Mouse (Mus musculus): ENCODE results near the gene C4bp. TPM values are rescaled to one million over a fixed set of nuclear protein-coding genes. Genes with fewer than 3 reads are reported as not detected.

The C4bp gene
- not detected in 2 replicates for polyA plus RNA-seq (2014; fragmentation: Nextera tagmentation; extraction: Ambion mirVana)

GRCm38 (mm10) chr1:130661454-130661853, at the start of gene C4bp:
TSS of gene C4bp (minus strand) at chr1:130661632.
- WGBS: 83% methylated on average over 3 of the region's 3 CpGs

DNA sequence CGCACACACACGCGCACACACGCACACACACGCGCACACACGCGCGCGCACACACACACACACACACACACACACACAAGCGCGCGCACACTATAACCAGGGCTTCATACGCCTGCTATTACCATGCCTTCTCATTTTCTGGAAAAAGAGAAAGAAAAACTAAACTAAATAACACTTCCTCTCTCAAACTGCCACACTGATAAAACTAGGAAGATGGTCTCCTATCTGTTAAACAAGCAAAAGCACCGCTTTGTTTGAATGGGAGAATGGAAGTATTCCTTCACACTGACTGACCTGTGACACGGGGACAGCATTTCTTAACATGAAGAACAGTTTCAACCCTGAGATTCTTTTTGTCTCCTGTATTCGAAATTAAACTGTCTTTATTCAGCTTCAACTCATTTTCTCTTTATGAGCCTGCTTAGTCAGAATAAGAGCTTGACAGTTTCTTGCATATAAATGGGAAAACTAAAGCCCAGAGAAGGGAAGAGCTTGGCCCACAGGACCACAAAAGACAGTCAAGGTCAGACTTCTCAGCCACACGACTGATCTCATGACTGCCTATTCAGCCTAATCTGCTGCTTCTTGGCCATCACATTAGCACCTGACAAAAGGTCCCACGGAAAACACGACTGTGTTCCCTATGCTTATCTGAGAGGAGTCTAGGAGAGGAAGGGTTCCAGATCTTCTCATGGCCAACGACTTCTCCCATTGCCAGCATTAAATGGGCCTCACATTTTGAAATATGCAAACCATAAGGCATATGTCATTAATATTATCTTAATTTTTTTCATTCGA, 49.0 kb upstream of the C4bp start:
- Histone ChIP-seq H3K27me3 (ENCODE audit: control insufficient read depth, insufficient read depth, low read length) (no peaks in the 10 kb centered on the region), H3K4me1 (ENCODE audit: control insufficient read depth in 2 of 2, insufficient read depth in 2 of 2, low read length in 2 of 2) (peaks cover 0 to 5% of the 10 kb centered on the region in 2 experiments; a peak in 2 of 4 replicates), H3K4me3 (ENCODE audit: control insufficient read depth in 1 of 2, insufficient read depth in 1 of 2, low read depth in 1 of 2, low read length in 2 of 2) (no peak overlapping the region), H3K4me2 (ENCODE audit: low read length) (no peak overlapping the region), H3K36me3 (ENCODE audit: control insufficient read depth, insufficient read depth, low read length) (peaks cover 49% of the 10 kb centered on the region), H3K9ac (ENCODE audit: low read length) (no peak overlapping the region), H3K9me3 (ENCODE audit: control insufficient read depth, low read length) (no peaks in the 10 kb centered on the region), H3K27ac (replicated peaks in 1 of 2; ENCODE audit: control insufficient read depth in 1 of 2, insufficient read depth in 1 of 2, low read depth in 2 of 2, low read length in 2 of 2) (no peak overlapping the region)
- whole genome bisulfite sequencing: 78% methylated on average over 22 of the region's 22 CpGs
- ATAC-seq (ENCODE audit: insufficient number of reproducible peaks, insufficient read depth, low FRiP score, low read depth): no peak

More at GRCm38 (mm10) chr1:130661454-130661853, at the start of gene C4bp:
- Histone ChIP-seq H3K4me1 (ENCODE audit: control insufficient read depth in 2 of 2, insufficient read depth in 2 of 2, low read length in 2 of 2) (no peaks in the 10 kb centered on the region), H3K36me3 (ENCODE audit: control insufficient read depth, insufficient read depth, low read length) (no peaks in the 10 kb centered on the region), H3K9ac (ENCODE audit: low read length) (no peak within 1 kb of the TSS), H3K27ac (replicated peaks in 1 of 2; ENCODE audit: control insufficient read depth in 1 of 2, insufficient read depth in 1 of 2, low read depth in 2 of 2, low read length in 2 of 2) (no peak within 1 kb of the TSS), H3K4me2 (ENCODE audit: low read length) (no peak within 1 kb of the TSS), H3K4me3 (ENCODE audit: control insufficient read depth in 1 of 2, insufficient read depth in 1 of 2, low read depth in 1 of 2, low read length in 2 of 2) (no peak within 1 kb of the TSS), H3K27me3 (ENCODE audit: control insufficient read depth, insufficient read depth, low read length) (no peaks in the 10 kb centered on the region), H3K9me3 (ENCODE audit: control insufficient read depth, low read length) (no peaks in the 10 kb centered on the region)
- no peak for ATAC-seq (ENCODE audit: insufficient number of reproducible peaks, insufficient read depth, low FRiP score, low read depth)

GRCm38 (mm10) chr1:130703613-130704012, 42.2 kb upstream of the C4bp start:
- no peak overlapping the region for H3K4me3 ChIP-seq (ENCODE audit: control insufficient read depth in 1 of 2, insufficient read depth in 1 of 2, low read depth in 1 of 2, low read length in 2 of 2)
- no peaks in the 10 kb centered on the region for H3K4me1 ChIP-seq (ENCODE audit: control insufficient read depth in 2 of 2, insufficient read depth in 2 of 2, low read length in 2 of 2)
- no peak for ATAC-seq (ENCODE audit: insufficient number of reproducible peaks, insufficient read depth, low FRiP score, low read depth)
- peaks cover 78% of the 10 kb centered on the region for H3K36me3 ChIP-seq (ENCODE audit: control insufficient read depth, insufficient read depth, low read length)
- H3K9ac ChIP-seq (ENCODE audit: low read length): no peak overlapping the region
- H3K27me3 ChIP-seq (ENCODE audit: control insufficient read depth, insufficient read depth, low read length): no peaks in the 10 kb centered on the region
- H3K27ac ChIP-seq (replicated peaks in 1 of 2; ENCODE audit: control insufficient read depth in 1 of 2, insufficient read depth in 1 of 2, low read depth in 2 of 2, low read length in 2 of 2): no peak overlapping the region
- no peak overlapping the region for H3K4me2 ChIP-seq (ENCODE audit: low read length)
- 85% methylated on average over 2 of the region's 2 CpGs for WGBS
- H3K9me3 ChIP-seq (ENCODE audit: control insufficient read depth, low read length): no peaks in the 10 kb centered on the region

DNA sequence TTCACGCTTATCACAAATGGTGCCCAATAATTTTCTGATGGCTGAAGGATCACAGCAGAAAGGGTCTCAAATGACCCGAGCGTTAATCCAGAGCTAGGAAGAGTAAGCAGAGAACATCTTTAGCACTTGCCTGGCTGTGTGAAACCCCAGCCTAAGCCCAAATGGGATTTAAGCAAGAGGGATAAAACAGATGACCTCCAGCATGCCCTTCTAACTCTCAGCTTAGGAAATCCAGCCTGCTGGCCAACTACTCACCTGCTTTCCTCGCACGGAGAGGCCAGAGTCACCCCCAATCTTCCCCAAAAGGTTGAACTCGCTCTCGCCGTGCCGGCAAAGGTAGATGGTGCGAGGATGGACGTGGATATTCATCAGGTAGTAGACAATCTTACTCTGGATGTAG, 40.5 kb upstream of the C4bp start:
- Histone ChIP-seq H3K9ac (ENCODE audit: low read length) (no peak overlapping the region), H3K36me3 (ENCODE audit: control insufficient read depth, insufficient read depth, low read length) (peaks cover 77% of the 10 kb centered on the region), H3K4me3 (ENCODE audit: control insufficient read depth in 1 of 2, insufficient read depth in 1 of 2, low read depth in 1 of 2, low read length in 2 of 2) (no peak overlapping the region), H3K4me2 (ENCODE audit: low read length) (no peak overlapping the region), H3K4me1 (ENCODE audit: control insufficient read depth in 2 of 2, insufficient read depth in 2 of 2, low read length in 2 of 2) (no peaks in the 10 kb centered on the region), H3K27me3 (ENCODE audit: control insufficient read depth, insufficient read depth, low read length) (no peaks in the 10 kb centered on the region), H3K9me3 (ENCODE audit: control insufficient read depth, low read length) (no peaks in the 10 kb centered on the region), H3K27ac (replicated peaks in 1 of 2; ENCODE audit: control insufficient read depth in 1 of 2, insufficient read depth in 1 of 2, low read depth in 2 of 2, low read length in 2 of 2) (no peak overlapping the region)
- WGBS: 89% methylated on average over 11 of the region's 11 CpGs
- no peak for ATAC-seq (ENCODE audit: insufficient number of reproducible peaks, insufficient read depth, low FRiP score, low read depth)

DNA sequence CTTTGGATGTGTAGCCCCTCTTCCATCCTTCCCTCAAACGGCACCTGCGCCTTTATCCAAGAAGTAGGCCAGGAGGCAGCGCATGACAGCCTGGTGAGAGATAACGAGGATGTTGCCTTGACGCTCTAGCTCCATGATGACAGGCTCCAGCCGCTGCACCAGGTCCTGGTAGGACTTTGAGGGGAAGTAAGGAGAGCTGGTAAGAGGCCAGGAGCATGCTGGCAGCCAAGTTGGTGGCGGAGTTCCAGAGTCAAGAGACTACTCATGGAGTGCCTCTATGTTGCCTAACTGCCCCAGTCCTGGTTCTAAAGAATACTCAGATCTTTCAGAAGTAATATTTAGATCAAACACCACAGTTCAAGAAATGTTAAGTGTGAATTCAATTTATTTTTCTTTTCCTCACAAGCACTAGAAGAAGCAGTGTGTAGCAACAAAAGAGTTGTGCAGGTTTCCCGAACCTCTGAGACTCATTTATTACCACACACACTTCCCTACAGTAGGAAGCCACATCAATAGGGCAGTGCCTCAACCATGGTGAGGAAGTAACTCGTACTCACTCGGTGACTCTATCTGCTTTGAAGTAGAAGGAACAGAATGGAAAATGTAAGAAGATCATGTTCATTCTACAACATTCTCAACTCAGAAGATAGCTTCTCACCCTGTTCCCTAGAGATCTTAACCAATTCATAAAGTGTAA, 38.7 kb upstream of the C4bp start:
- Histone ChIP-seq H3K4me2 (ENCODE audit: low read length) (no peak overlapping the region), H3K4me3 (ENCODE audit: control insufficient read depth in 1 of 2, insufficient read depth in 1 of 2, low read depth in 1 of 2, low read length in 2 of 2) (no peak overlapping the region), H3K9me3 (ENCODE audit: control insufficient read depth, low read length) (no peaks in the 10 kb centered on the region), H3K27me3 (ENCODE audit: control insufficient read depth, insufficient read depth, low read length) (no peaks in the 10 kb centered on the region), H3K4me1 (ENCODE audit: control insufficient read depth in 2 of 2, insufficient read depth in 2 of 2, low read length in 2 of 2) (no peaks in the 10 kb centered on the region), H3K36me3 (ENCODE audit: control insufficient read depth, insufficient read depth, low read length) (peaks cover 71% of the 10 kb centered on the region), H3K9ac (ENCODE audit: low read length) (no peak overlapping the region), H3K27ac (replicated peaks in 1 of 2; ENCODE audit: control insufficient read depth in 1 of 2, insufficient read depth in 1 of 2, low read depth in 2 of 2, low read length in 2 of 2) (no peak overlapping the region)
- ATAC-seq (ENCODE audit: insufficient number of reproducible peaks, insufficient read depth, low FRiP score, low read depth): no peak
- 78% methylated on average over 10 of the region's 10 CpGs for WGBS

DNA sequence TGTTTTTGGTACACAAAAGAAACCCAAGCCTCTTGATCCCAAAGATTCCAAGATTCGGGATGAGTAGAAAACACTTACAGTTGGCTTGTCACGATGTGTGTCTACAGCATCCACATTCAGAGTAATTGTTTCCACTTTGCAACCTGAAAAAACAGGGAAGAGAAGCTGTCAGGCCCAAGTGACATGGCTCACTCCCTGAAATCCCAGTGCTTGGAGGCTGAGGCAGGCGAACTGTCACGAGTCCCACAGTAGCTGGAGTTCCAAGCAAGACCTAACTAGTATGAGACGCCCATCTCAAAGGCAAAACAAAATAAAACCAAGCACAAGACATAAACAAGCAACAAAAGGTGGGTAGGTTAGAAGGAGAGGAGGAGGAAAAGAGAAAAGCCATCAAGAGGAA, 37.2 kb upstream of the C4bp start:
- no peaks in the 10 kb centered on the region for H3K27me3 ChIP-seq (ENCODE audit: control insufficient read depth, insufficient read depth, low read length)
- H3K4me3 ChIP-seq (ENCODE audit: control insufficient read depth in 1 of 2, insufficient read depth in 1 of 2, low read depth in 1 of 2, low read length in 2 of 2): no peak overlapping the region
- H3K9ac ChIP-seq (ENCODE audit: low read length): no peak overlapping the region
- no peak overlapping the region for H3K27ac ChIP-seq (replicated peaks in 1 of 2; ENCODE audit: control insufficient read depth in 1 of 2, insufficient read depth in 1 of 2, low read depth in 2 of 2, low read length in 2 of 2)
- WGBS: 87% methylated on average over 5 of the region's 5 CpGs
- no peaks in the 10 kb centered on the region for H3K4me1 ChIP-seq (ENCODE audit: control insufficient read depth in 2 of 2, insufficient read depth in 2 of 2, low read length in 2 of 2)
- no peak for ATAC-seq (ENCODE audit: insufficient number of reproducible peaks, insufficient read depth, low FRiP score, low read depth)
- peaks cover 68% of the 10 kb centered on the region for H3K36me3 ChIP-seq (ENCODE audit: control insufficient read depth, insufficient read depth, low read length)
- H3K4me2 ChIP-seq (ENCODE audit: low read length): no peak overlapping the region
- H3K9me3 ChIP-seq (ENCODE audit: control insufficient read depth, low read length): no peaks in the 10 kb centered on the region

- ATAC-seq (ENCODE audit: insufficient number of reproducible peaks, insufficient read depth, low FRiP score, low read depth): no peak
- no peaks in the 10 kb centered on the region for H3K4me1 ChIP-seq (ENCODE audit: control insufficient read depth in 2 of 2, insufficient read depth in 2 of 2, low read length in 2 of 2)
- 0 out of 2 replicates have a peak, but pooled peaks cover 5% of the 10 kb centered on the region for H3K9me3 ChIP-seq (ENCODE audit: control insufficient read depth, low read length)
- no peak overlapping the region for H3K4me3 ChIP-seq (ENCODE audit: control insufficient read depth in 1 of 2, insufficient read depth in 1 of 2, low read depth in 1 of 2, low read length in 2 of 2)
- H3K27ac ChIP-seq (replicated peaks in 1 of 2; ENCODE audit: control insufficient read depth in 1 of 2, insufficient read depth in 1 of 2, low read depth in 2 of 2, low read length in 2 of 2): no peak overlapping the region
- WGBS: 20% methylated on average over 1 of the region's 1 CpGs
- H3K4me2 ChIP-seq (ENCODE audit: low read length): no peak overlapping the region
- no peak overlapping the region for H3K9ac ChIP-seq (ENCODE audit: low read length)
- no peaks in the 10 kb centered on the region for H3K36me3 ChIP-seq (ENCODE audit: control insufficient read depth, insufficient read depth, low read length)
- H3K27me3 ChIP-seq (ENCODE audit: control insufficient read depth, insufficient read depth, low read length): no peaks in the 10 kb centered on the region
Observed at GRCm38 (mm10) chr1:130683905-130684304, 22.5 kb upstream of the C4bp start.

Measured in heart, embryonic 14.5 days (tissue).